Mouse (Mus musculus) liver, adult (tissue): Measurements from ENCODE around the gene Prap1.

Experiments
- GATA4 ChIP-seq: IDR thresholded peaks from 2 replicates; pipeline ENCODE4 v1.6.1; 2014; ENCODE audit warnings: mild to moderate bottlenecking, low read length; ENCODE audit not compliant: insufficient replicate concordance

Prap1 gene

GRCm38 (mm10) chr7:140115583-140116328, 22.6 kb downstream of the Prap1 start, which contains the start of gene Paox:
Gene Paox (plus strand): TSS chr7:140115799.
- no peak for TF ChIP-seq GATA4

DNA sequence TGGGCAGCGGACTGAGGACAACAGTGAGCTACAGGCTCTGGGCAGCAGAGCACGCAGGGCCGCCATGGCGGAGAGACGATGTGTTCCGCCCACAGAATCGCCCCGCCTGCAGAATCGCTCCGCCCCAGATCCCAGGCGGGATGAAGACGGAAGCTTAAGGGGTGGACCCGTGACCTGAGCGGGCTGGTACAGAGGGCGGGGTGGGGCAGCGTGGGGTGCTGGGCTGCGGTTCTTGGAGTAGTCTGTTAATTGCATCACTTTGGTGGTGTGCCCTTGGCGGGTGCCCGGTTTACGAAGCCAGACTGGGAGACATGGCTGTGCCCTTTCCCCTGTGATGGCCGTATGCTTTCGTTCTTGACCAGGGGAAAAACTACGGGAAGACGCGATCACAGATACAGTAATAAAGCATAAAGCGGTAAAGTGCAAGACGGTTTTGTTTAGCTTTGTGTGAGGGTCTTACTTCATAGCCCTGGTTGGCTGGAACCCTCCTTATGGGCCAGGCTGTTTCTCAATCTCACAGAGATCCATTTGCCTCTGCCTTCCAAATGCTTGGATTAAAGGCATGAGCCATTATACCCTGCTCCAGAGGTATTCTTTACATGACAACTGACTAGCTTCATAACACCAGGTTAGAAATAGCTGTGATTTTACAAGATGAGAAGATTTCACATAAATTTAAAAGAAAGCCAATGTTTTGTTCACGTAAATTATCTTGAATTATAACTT, 23.3 kb downstream of the Prap1 start, which contains the start of gene Echs1:
Gene Echs1 (minus strand): TSS at position 148 of the 726 bp plus-strand sequence.
- TF ChIP-seq GATA4: peak; percentile 10; the same call in 1 of the 2 replicates

DNA sequence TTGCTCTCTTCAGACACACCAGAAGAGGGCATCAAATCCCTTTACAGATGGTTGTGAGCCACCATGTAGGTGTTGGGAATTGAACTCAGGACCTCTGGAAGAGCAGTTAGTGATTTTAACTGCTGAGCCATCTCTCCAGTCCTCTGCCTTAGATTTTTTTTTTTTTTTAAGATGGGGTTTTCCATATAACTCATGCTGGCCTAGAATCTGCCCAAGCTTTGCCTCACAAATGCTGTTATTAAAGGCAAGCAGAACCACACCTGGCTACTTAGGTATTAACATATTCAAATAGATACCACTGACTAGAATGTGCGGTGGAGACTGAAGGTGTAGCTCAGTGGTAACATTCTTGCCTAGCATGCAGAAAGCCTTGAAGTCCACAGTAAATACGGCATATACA, 27.3 kb downstream of the Prap1 start:
- no peak for TF ChIP-seq GATA4

- TF ChIP-seq GATA4: no peak
Observed at GRCm38 (mm10) chr7:140121338-140121910, 28.2 kb downstream of the Prap1 start.

GRCm38 (mm10) chr7:140122765-140123164, 29.6 kb downstream of the Prap1 start:
- TF ChIP-seq GATA4: no peak

DNA sequence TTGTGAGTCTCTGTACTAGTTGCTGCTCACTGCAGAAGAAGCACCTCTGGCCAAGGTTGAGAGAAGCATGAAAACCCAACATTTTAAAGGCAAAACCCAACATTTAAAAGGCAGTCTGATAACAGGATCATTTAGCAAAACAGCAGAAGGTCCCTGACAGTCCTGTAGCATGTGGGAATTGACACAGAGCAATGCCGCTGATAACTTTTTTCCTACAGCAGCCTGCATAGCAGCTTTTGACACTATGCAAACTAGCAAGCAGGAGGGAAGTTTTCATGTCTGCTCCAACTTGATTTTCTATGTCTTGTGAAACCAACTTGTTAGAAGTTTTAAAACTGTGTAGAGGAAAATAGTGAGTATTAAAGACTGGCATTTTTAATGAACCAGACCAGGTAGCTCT, 31.2 kb downstream of the Prap1 start:
- TF ChIP-seq GATA4: no peak

GRCm38 (mm10) chr7:140125278-140126021, 32.3 kb downstream of the Prap1 start:
- no peak for TF ChIP-seq GATA4

DNA sequence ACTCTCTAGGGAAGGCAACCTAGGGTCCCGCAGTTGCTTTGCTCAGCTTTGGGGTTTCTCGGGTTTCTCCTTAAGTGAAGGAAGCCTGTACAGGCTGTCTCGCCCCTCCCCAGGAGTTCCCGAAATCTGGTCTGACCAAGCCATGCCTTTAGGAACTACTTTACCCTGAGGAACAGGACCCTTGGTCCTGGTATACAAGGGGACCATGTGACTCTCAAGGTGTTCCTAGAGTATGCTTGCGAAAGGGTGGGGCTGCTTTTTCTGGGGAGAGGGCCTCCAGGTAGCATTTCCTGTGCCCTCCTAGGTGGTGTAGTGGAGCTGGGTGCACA, 32.8 kb downstream of the Prap1 start:
- TF ChIP-seq GATA4: no peak

GRCm38 (mm10) chr7:140126934-140127333, 33.7 kb downstream of the Prap1 start:
- no peak for TF ChIP-seq GATA4

GRCm38 (mm10) chr7:140127911-140128310, 34.7 kb downstream of the Prap1 start:
- TF ChIP-seq GATA4: no peak

- TF ChIP-seq GATA4: no peak
Observed at GRCm38 (mm10) chr7:140135106-140135770, 42.0 kb downstream of the Prap1 start.

DNA sequence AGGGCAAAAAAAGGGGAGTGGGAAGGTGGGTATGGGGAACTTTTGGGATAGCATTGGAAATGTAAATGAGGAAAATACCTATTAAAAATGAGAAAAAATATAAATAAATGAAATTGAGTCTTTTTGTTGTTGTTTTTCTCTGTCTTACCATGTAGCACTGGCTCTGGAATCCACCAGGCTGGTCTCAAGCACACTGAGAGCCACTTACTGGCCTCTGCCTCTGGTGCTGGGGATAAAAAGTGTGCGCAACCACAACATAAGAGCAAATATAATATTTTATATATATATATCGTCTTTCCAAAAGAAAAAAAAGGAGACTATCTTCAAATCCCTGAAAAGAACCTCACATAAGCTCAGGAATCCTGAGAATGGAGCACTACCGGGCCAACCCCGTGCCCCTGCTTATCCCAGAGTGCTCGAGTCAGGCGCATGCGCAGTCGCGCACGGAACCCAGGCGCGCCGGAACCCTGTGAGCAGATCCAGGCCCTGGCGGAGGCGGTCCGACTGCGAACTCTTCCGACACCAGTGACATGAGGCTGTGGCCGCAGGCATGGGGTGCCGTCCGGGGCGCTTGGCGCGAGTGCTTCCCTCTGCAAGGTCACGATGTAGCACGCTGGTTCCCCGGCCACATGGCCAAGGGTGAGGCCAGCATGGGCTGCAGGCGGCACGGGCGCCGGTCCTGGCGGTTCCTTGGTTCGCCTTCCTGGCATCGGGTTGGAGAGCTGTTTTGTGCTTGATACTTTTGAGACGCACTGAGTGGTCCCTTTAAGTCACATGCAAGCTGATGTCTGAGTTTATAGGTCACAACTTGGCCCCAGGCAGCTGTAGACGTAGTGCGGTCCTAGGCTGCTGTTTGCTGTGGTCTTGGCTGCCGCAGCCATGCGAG, 44.2 kb downstream of the Prap1 start, which contains the start of gene Mtg1:
Gene Mtg1 (plus strand): TSS at position 430 of the 886 bp plus-strand sequence.
- TF ChIP-seq GATA4: 0 out of 2 replicates have a peak, but pooled peaks have one; percentile 72

GRCm38 (mm10) chr7:140138021-140138310, 44.8 kb downstream of the Prap1 start:
- no peak for TF ChIP-seq GATA4

GRCm38 (mm10) chr7:140141350-140141749, 48.2 kb downstream of the Prap1 start:
- TF ChIP-seq GATA4: no peak

DNA sequence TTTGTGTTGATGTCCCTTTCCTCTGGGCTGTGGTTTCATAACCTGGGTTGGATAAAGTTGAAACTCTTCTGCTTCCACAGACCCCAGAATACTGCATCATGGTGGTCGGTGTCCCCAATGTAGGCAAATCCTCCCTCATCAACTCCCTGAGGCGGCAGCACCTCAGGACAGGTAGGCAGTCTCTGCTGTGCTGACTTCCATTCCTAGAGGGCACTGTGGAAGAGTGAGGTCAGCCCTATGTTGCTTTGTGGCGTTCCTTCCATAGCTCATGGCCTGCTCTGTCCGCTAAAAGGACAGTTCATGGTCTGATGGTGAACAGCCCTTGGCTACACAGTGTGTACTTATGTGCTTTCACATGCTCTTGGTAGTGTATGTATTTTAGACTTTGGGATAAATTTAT, 51.4 kb downstream of the Prap1 start:
- TF ChIP-seq GATA4: no peak
